Mouse (Mus musculus) midbrain, embryonic 12.5 days (tissue): ENCODE results near the gene Srsf11. TPM values are rescaled to one million over a fixed set of nuclear protein-coding genes. Genes with fewer than 3 reads are reported as not detected.

Experiments
- ATAC-seq: fragments of 200-750 bp; cut with Nextera tagmentation; 2 replicates; pipeline ENCODE4 v1.8.0; 2017; ENCODE audit warnings: low read depth, moderate TSS enrichment, moderate library complexity; ENCODE audit not compliant: low FRiP score
- H3K27ac ChIP-seq: fragments of 300-500 bp; sonication (generic); replicated peaks from 2 replicates; pipeline ENCODE4 v1.5.1; 2016; ENCODE audit warnings: mild to moderate bottlenecking
- H3K27me3 ChIP-seq: fragments of 300-500 bp; sonication (generic); 2 replicates; pipeline ENCODE4 v1.6.1; 2016; ENCODE audit warnings: mild to moderate bottlenecking
- H3K36me3 ChIP-seq: fragments of 300-500 bp; sonication (generic); 2 replicates; pipeline ENCODE4 v1.6.1; 2016
- H3K4me1 ChIP-seq: fragments of 300-500 bp; sonication (generic); 2 replicates; pipeline ENCODE4 v1.6.1; 2016
- H3K4me2 ChIP-seq: fragments of 300-500 bp; sonication (generic); replicated peaks from 2 replicates; pipeline ENCODE4 v1.6.1; 2016; ENCODE audit warnings: mild to moderate bottlenecking, moderate library complexity
- H3K4me3 ChIP-seq: fragments of 300-500 bp; sonication (generic); 2 replicates; pipeline ENCODE4 v1.5.1; 2016; ENCODE audit warnings: mild to moderate bottlenecking
- H3K9ac ChIP-seq: fragments of 300-500 bp; sonication (generic); replicated peaks from 2 replicates; pipeline ENCODE4 v1.6.1; 2016; ENCODE audit warnings: mild to moderate bottlenecking, moderate library complexity
- H3K9me3 ChIP-seq: fragments of 300-500 bp; sonication (generic); 2 replicates; pipeline ENCODE4 v1.6.1; 2016; ENCODE audit warnings: mild to moderate bottlenecking
- WGBS: fragments of 180-500 bp; shearing (Covaris S2); methylation state at CpG from one replicate; pipeline ENCODE4 v1.1.7; 2016; 5-methylcytosine and 5-hydroxymethylcytosine counted together
- polyA plus RNA-seq: library from polyadenylated mRNA; unstranded; fragments of >200 nt; fragmentation: Nextera tagmentation; extraction: Ambion mirVana; gene quantifications from 2 replicates; pipeline ENCODE4 v1.2.1, GENCODE M21; 2016

Gene Srsf11
- polyA plus RNA-seq, 1 experiment from 2014 or later, result 361 TPM

DNA sequence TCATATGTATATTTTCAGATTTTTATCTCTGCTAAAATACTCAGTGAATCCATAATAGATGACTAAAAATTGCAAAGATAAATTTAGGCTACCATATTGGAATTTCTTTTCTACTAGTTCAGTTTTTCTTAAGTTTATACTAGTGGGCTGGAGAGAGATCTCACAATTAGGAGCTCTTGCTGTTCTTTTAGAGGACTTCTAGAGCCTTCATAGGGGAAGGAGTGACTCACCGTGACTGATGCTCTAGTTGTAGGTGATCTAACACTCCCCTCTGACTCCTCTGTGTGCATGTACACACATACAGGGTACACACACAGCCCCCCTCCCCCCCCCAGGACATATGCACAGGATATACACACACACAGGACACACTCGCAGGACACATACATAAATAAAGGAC is 65.3 kb downstream of the Srsf11 start:
- H3K36me3 ChIP-seq, result no peaks in the 10 kb centered on the region
- ATAC-seq, result no peak
- no peak overlapping the region for H3K4me2 ChIP-seq
- no peak overlapping the region for H3K9ac ChIP-seq
- H3K27me3 ChIP-seq, result no peaks in the 10 kb centered on the region
- H3K27ac ChIP-seq, result no peak overlapping the region
- no peaks in the 10 kb centered on the region for H3K4me1 ChIP-seq
- WGBS, result 96% methylated on average over 2 of the region's 2 CpGs
- H3K9me3 ChIP-seq, result no peaks in the 10 kb centered on the region
- no peak overlapping the region for H3K4me3 ChIP-seq

Other genes starting within 250 kb of the Srsf11 start
- gene Cth, start 111.6 kb downstream of the Srsf11 start, polyA plus RNA-seq, result 7.4 and 10.1 TPM in 2 replicates
- 28.0 and 30.4 TPM in 2 replicates for gene Ankrd13c, start 89.4 kb downstream of the Srsf11 start, polyA plus RNA-seq
- 76.5 and 80.2 TPM in 2 replicates for gene Lrrc40, start within 50 bp of the Srsf11 start, polyA plus RNA-seq